ENCODE assay signal across 19 mouse cellular contexts in genomic region chr2:122364352-122364944, GRCm38 (mm10). TPM values are rescaled to one million over a fixed set of nuclear protein-coding genes. Genes with fewer than 3 reads are reported as not detected.
DNase-seq lines count a peak whose midpoint lies in the region; ATAC-seq and TF ChIP-seq lines count a peak whose summit lies in the region.
"Had no signal": no experiment of that assay in that cellular context is flagged by ENCODE, and none has a peak within 500 bp of the region (broad histone marks: within the 10 kb centered on the region; RNA-seq: fewer than 3 reads in every experiment).

No protein-coding gene starts in this region.

- 86% methylated on average over 3 of the region's 3 CpGs for WGBS in stomach, embryonic 15.5 days
- WGBS in stomach, postnatal 0 days: 86% methylated on average over 3 of the region's 3 CpGs
- 63% methylated on average over 3 of the region's 3 CpGs for WGBS in liver, embryonic 13.5 days (ENCODE audit: insufficient replicate concordance)
- 86% methylated on average over 3 of the region's 3 CpGs for WGBS in intestine, postnatal 0 days
- 81% methylated on average over 3 of the region's 3 CpGs for WGBS in neural tube, embryonic 15.5 days

- H3K27ac ChIP-seq in stomach, embryonic 15.5 days: no peak overlapping the region
- no peak overlapping the region for H3K27ac ChIP-seq in stomach, postnatal 0 days (replicated peaks)
- peak overlapping the region; percentile 88 for H3K27ac ChIP-seq in liver, embryonic 13.5 days
- no peak overlapping the region for H3K27ac ChIP-seq in intestine, postnatal 0 days (ENCODE audit: low read depth, low read length)
- no peak overlapping the region for H3K27ac ChIP-seq in neural tube, embryonic 15.5 days (replicated peaks)
- H3K27ac ChIP-seq: forebrain, embryonic 12.5 days; limb, embryonic 12.5 days; lung, embryonic 15.5 days; neural tube, embryonic 12.5 days had no signal

- ATAC-seq in cerebellum, adult (ENCODE audit: insufficient number of reproducible peaks, low FRiP score, low TSS enrichment): no peak
- peak; percentile 68; the same call in 1 of the 2 replicates for ATAC-seq in stomach, embryonic 15.5 days (ENCODE audit: insufficient read depth, low FRiP score, low read depth)
- ATAC-seq in stomach, postnatal 0 days (ENCODE audit: low FRiP score, low TSS enrichment): no peak
- ATAC-seq in liver, embryonic 13.5 days (ENCODE audit: low read depth): peak; percentile 90
- ATAC-seq in inflammation-experienced regulatory T-cells, adult 6 months: no peak
- ATAC-seq in intestine, postnatal 0 days: no peak
- no peak for ATAC-seq in neural tube, embryonic 15.5 days (ENCODE audit: low FRiP score)
- ATAC-seq: hindbrain, embryonic 16.5 days had no signal

- TF ChIP-seq CTCF in stomach, postnatal 0 days (IDR thresholded peaks at IDR 0.05; ENCODE audit: low read depth): no peak
- no peak for TF ChIP-seq CTCF in intestine, postnatal 0 days (IDR thresholded peaks at IDR 0.05; ENCODE audit: low read depth)

- peaks cover 11% of the 10 kb centered on the region for H3K4me1 ChIP-seq in stomach, embryonic 15.5 days
- no peaks in the 10 kb centered on the region for H3K4me1 ChIP-seq in stomach, postnatal 0 days (replicated peaks; ENCODE audit: control insufficient read depth, insufficient read depth)
- peaks cover 71% of the 10 kb centered on the region for H3K4me1 ChIP-seq in liver, embryonic 13.5 days (replicated peaks)
- 0 out of 2 replicates have a peak, but pooled peaks cover 4% of the 10 kb centered on the region for H3K4me1 ChIP-seq in intestine, postnatal 0 days (replicated peaks; ENCODE audit: control insufficient read depth, insufficient read depth, low read length)
- peaks cover 44% of the 10 kb centered on the region for H3K4me1 ChIP-seq in neural tube, embryonic 15.5 days

- H3K27me3 ChIP-seq in stomach, embryonic 15.5 days (replicated peaks): no peaks in the 10 kb centered on the region
- H3K27me3 ChIP-seq in stomach, postnatal 0 days (ENCODE audit: control insufficient read depth, insufficient read depth, low read length): no peaks in the 10 kb centered on the region
- no peaks in the 10 kb centered on the region for H3K27me3 ChIP-seq in liver, embryonic 13.5 days
- no peaks in the 10 kb centered on the region for H3K27me3 ChIP-seq in intestine, postnatal 0 days (replicated peaks; ENCODE audit: control insufficient read depth, insufficient read depth, low read length)
- H3K27me3 ChIP-seq in neural tube, embryonic 15.5 days (replicated peaks): no peaks in the 10 kb centered on the region
- H3K27me3 ChIP-seq: forebrain, embryonic 12.5 days; limb, embryonic 12.5 days; lung, embryonic 15.5 days; neural tube, embryonic 12.5 days had no signal

- peak; percentile 41 for DNase-seq in cerebellum, adult 11-12 months
- DNase-seq in stomach, postnatal 0 days (ENCODE audit: low spot score): no peak
- DNase-seq in liver, embryonic 13.5 days: peak; percentile 69
- DNase-seq: adrenal gland, postnatal 10 days; kidney, adult 18-20 months; kidney, postnatal 14 days; right cerebral cortex, postnatal 14 days; thymus, postnatal 4 days had no signal

- TF ChIP-seq EP300 in stomach, postnatal 0 days (optimal IDR thresholded peaks at IDR 0.05): no peak

- H3K36me3 ChIP-seq in stomach, embryonic 15.5 days: peaks cover 6% of the 10 kb centered on the region; the same call in 1 of the 2 replicates
- H3K36me3 ChIP-seq in stomach, postnatal 0 days (ENCODE audit: control insufficient read depth, insufficient read depth, low read length): no peaks in the 10 kb centered on the region
- peaks cover 20% of the 10 kb centered on the region for H3K36me3 ChIP-seq in liver, embryonic 13.5 days
- H3K36me3 ChIP-seq in intestine, postnatal 0 days (ENCODE audit: control insufficient read depth, insufficient read depth): peaks cover 5% of the 10 kb centered on the region; the same call in 1 of the 2 replicates
- H3K36me3 ChIP-seq in neural tube, embryonic 15.5 days: peaks cover 4% of the 10 kb centered on the region; the same call in 1 of the 2 replicates

- H3K4me2 ChIP-seq in stomach, embryonic 15.5 days: no peak overlapping the region
- H3K4me2 ChIP-seq in stomach, postnatal 0 days (replicated peaks; ENCODE audit: low read depth): no peak overlapping the region
- H3K4me2 ChIP-seq in liver, embryonic 13.5 days: peak overlapping the region; percentile 51
- H3K4me2 ChIP-seq in intestine, postnatal 0 days (replicated peaks; ENCODE audit: low read depth): no peak overlapping the region
- H3K4me2 ChIP-seq in neural tube, embryonic 15.5 days: no peak overlapping the region
- H3K4me2 ChIP-seq: forebrain, embryonic 12.5 days; heart, embryonic 11.5 days; limb, embryonic 12.5 days; lung, embryonic 15.5 days; neural tube, embryonic 12.5 days had no signal

- no peaks in the 10 kb centered on the region for H3K9me3 ChIP-seq in stomach, embryonic 15.5 days
- H3K9me3 ChIP-seq in stomach, postnatal 0 days (ENCODE audit: control insufficient read depth, low read length): no peaks in the 10 kb centered on the region
- no peaks in the 10 kb centered on the region for H3K9me3 ChIP-seq in liver, embryonic 13.5 days (replicated peaks)
- H3K9me3 ChIP-seq in intestine, postnatal 0 days (ENCODE audit: control insufficient read depth): no peaks in the 10 kb centered on the region
- no peaks in the 10 kb centered on the region for H3K9me3 ChIP-seq in neural tube, embryonic 15.5 days (replicated peaks)
- H3K9me3 ChIP-seq: forebrain, embryonic 12.5 days; limb, embryonic 12.5 days; lung, embryonic 15.5 days; neural tube, embryonic 12.5 days had no signal

- no peak overlapping the region for H3K9ac ChIP-seq in stomach, embryonic 15.5 days
- H3K9ac ChIP-seq in stomach, postnatal 0 days (ENCODE audit: low read length): no peak overlapping the region
- H3K9ac ChIP-seq in liver, embryonic 13.5 days: peak overlapping the region; percentile 44
- no peak overlapping the region for H3K9ac ChIP-seq in intestine, postnatal 0 days (ENCODE audit: low read depth, low read length)
- H3K9ac ChIP-seq in neural tube, embryonic 15.5 days (replicated peaks): no peak overlapping the region
- H3K9ac ChIP-seq: forebrain, embryonic 12.5 days; limb, embryonic 12.5 days; lung, embryonic 15.5 days; neural tube, embryonic 12.5 days had no signal

- no peak overlapping the region for H3K4me3 ChIP-seq in stomach, embryonic 15.5 days (replicated peaks)
- H3K4me3 ChIP-seq in stomach, postnatal 0 days (ENCODE audit: low read depth, low read length): no peak overlapping the region
- no peak overlapping the region for H3K4me3 ChIP-seq in liver, embryonic 13.5 days (replicated peaks)
- no peak overlapping the region for H3K4me3 ChIP-seq in intestine, postnatal 0 days (ENCODE audit: low read depth, low read length)
- H3K4me3 ChIP-seq in neural tube, embryonic 15.5 days (replicated peaks): no peak overlapping the region
- H3K4me3 ChIP-seq: forebrain, embryonic 12.5 days; limb, embryonic 12.5 days; lung, embryonic 15.5 days; neural tube, embryonic 12.5 days had no signal

RNA-seq across cellular contexts. Expression of gene Shf, which starts 4.5 kb away (rescaled TPM):
- polyA plus RNA-seq in stomach, embryonic 15.5 days (2015; fragmentation: Nextera tagmentation; extraction: Ambion mirVana): 2.3 and 2.6 TPM in 2 replicates
- polyA plus RNA-seq in stomach, postnatal 0 days (2015; fragmentation: Nextera tagmentation; extraction: Ambion mirVana): 1.6 and 1.7 TPM in 2 replicates
- polyA plus RNA-seq in liver, embryonic 13.5 days (2015; fragmentation: Nextera tagmentation; extraction: Ambion mirVana): 0.83 and 1.1 TPM in 2 replicates
- polyA plus RNA-seq in inflammation-experienced regulatory T-cells, adult 6 months (2017; shearing (Covaris generic)): under 1 TPM in 1 of 3 experiments, not detected in 2; 0.39 TPM
- polyA plus RNA-seq in intestine, postnatal 0 days (2015; fragmentation: Nextera tagmentation; extraction: Ambion mirVana): 1.8 and 2.0 TPM in 2 replicates
- polyA plus RNA-seq in neural tube, embryonic 15.5 days (2015; fragmentation: Nextera tagmentation; extraction: Ambion mirVana): 11.2 and 12.0 TPM in 2 replicates

RNA-seq across cellular contexts. Expression of gene Duox1, which starts 49.0 kb away (rescaled TPM):
- 1.0 and 2.0 TPM in 2 replicates for polyA plus RNA-seq in stomach, embryonic 15.5 days (2015; fragmentation: Nextera tagmentation; extraction: Ambion mirVana)
- 3.5 and 4.3 TPM in 2 replicates for polyA plus RNA-seq in stomach, postnatal 0 days (2015; fragmentation: Nextera tagmentation; extraction: Ambion mirVana)
- 0.02 TPM in 1 of 2 replicates, not detected in the other for polyA plus RNA-seq in liver, embryonic 13.5 days (2015; fragmentation: Nextera tagmentation; extraction: Ambion mirVana)
- not detected for polyA plus RNA-seq in inflammation-experienced regulatory T-cells, adult 6 months (2017; shearing (Covaris generic))
- polyA plus RNA-seq in intestine, postnatal 0 days (2015; fragmentation: Nextera tagmentation; extraction: Ambion mirVana): 0.07 TPM in 1 of 2 replicates, not detected in the other
- polyA plus RNA-seq in neural tube, embryonic 15.5 days (2015; fragmentation: Nextera tagmentation; extraction: Ambion mirVana): 0.10 and 0.27 TPM in 2 replicates
- polyA plus RNA-seq: heart, embryonic 11.5 days had no signal

RNA-seq across cellular contexts. Expression of gene Duoxa1, which starts 50.9 kb away (rescaled TPM):
- polyA plus RNA-seq in stomach, embryonic 15.5 days (2015; fragmentation: Nextera tagmentation; extraction: Ambion mirVana): 3.1 and 6.1 TPM in 2 replicates
- 17.3 and 19.4 TPM in 2 replicates for polyA plus RNA-seq in stomach, postnatal 0 days (2015; fragmentation: Nextera tagmentation; extraction: Ambion mirVana)
- polyA plus RNA-seq in liver, embryonic 13.5 days (2015; fragmentation: Nextera tagmentation; extraction: Ambion mirVana): not detected in 2 replicates
- polyA plus RNA-seq in inflammation-experienced regulatory T-cells, adult 6 months (2017; shearing (Covaris generic)): not detected
- polyA plus RNA-seq in intestine, postnatal 0 days (2015; fragmentation: Nextera tagmentation; extraction: Ambion mirVana): not detected in 2 replicates
- 0.17 and 1.2 TPM in 2 replicates for polyA plus RNA-seq in neural tube, embryonic 15.5 days (2015; fragmentation: Nextera tagmentation; extraction: Ambion mirVana)
- polyA plus RNA-seq: heart, embryonic 11.5 days; neural tube, embryonic 12.5 days had no signal

Comparison
In these comparisons a context has a peak if more than half of its experiments do, and no peak if none do; other contexts are left out.
1. ATAC-seq: peak in stomach, embryonic 15.5 days (single experiment) and liver, embryonic 13.5 days (single experiment); none in cerebellum, adult (single experiment), stomach, postnatal 0 days (single experiment), inflammation-experienced regulatory T-cells, adult 6 months (single experiment), intestine, postnatal 0 days (single experiment) and neural tube, embryonic 15.5 days (single experiment).